Mouse (Mus musculus) hindbrain, postnatal 0 days (tissue): ENCODE measurements at regions not wholly inside any gene's neighbourhood (a gene's known extent, or its start where the extent isn't known, plus 50 kb on each side); places are given as distances from the start of the nearest gene placed in this dataset.

Experiments
- ATAC-seq: fragments of 200-750 bp; cut with Nextera tagmentation; 2 replicates; pipeline ENCODE4 v1.8.0; 2017; ENCODE audit warnings: mild to moderate bottlenecking, moderate TSS enrichment, moderate library complexity
- DNase-seq: peaks from one replicate; pipeline ENCODE4 v3.0.0-alpha.2; 2015; ENCODE audit warnings: low spot score
- H3K27ac ChIP-seq: fragments of 300-500 bp; sonication (generic); 2 replicates; pipeline ENCODE4 v1.5.1; 2014; ENCODE audit warnings: mild to moderate bottlenecking
- H3K27me3 ChIP-seq: fragments of 300-500 bp; sonication (generic); 2 replicates; pipeline ENCODE4 v1.6.1; 2014; ENCODE audit warnings: low read length, mixed read lengths; ENCODE audit not compliant: insufficient read depth
- H3K36me3 ChIP-seq: fragments of 300-500 bp; sonication (generic); 2 replicates; pipeline ENCODE4 v1.6.1; 2014; ENCODE audit warnings: low read length, mixed read lengths; ENCODE audit not compliant: insufficient read depth
- H3K4me1 ChIP-seq: fragments of 300-500 bp; sonication (generic); 2 replicates; pipeline ENCODE4 v1.6.1; 2014; ENCODE audit warnings: antibody characterized with exemption, low read length, mixed read lengths; ENCODE audit not compliant: insufficient read depth
- H3K4me2 ChIP-seq: fragments of 300-500 bp; sonication (generic); 2 replicates; pipeline ENCODE4 v1.6.1; 2014; ENCODE audit warnings: low read depth, mild to moderate bottlenecking, low read length, moderate library complexity, mixed read lengths
- H3K4me3 ChIP-seq: fragments of 300-500 bp; sonication (generic); 2 replicates; pipeline ENCODE4 v1.5.1; 2014; ENCODE audit warnings: low read length
- H3K9ac ChIP-seq: fragments of 300-500 bp; sonication (generic); replicated peaks from 2 replicates; pipeline ENCODE4 v1.6.1; 2014; ENCODE audit warnings: mild to moderate bottlenecking, low read length, moderate library complexity, mixed read lengths
- H3K9me3 ChIP-seq: fragments of 300-500 bp; sonication (generic); 2 replicates; pipeline ENCODE4 v1.6.1; 2016; ENCODE audit warnings: low read length, mixed read lengths
- CTCF ChIP-seq: IDR thresholded peaks from 2 replicates; pipeline ENCODE4 v1.5.1; 2016; ENCODE audit warnings: antibody characterized with exemption, control low read depth, low read depth
- WGBS: fragments of 180-500 bp; shearing (Covaris S2); extraction: QIAGEN DNeasy Blood & Tissue Kit; methylation state at CpG from one replicate; pipeline ENCODE4 v1.1.7; 2014; 5-methylcytosine and 5-hydroxymethylcytosine counted together

GRCm38 (mm10) chr16:53480664-53481063 lies 1026.8 kb upstream of the Alcam start:
- H3K27ac ChIP-seq: no peak overlapping the region
- no peak overlapping the region for H3K4me3 ChIP-seq
- ATAC-seq: no peak
- TF ChIP-seq CTCF: no peak
- no peaks in the 10 kb centered on the region for H3K4me1 ChIP-seq
- H3K27me3 ChIP-seq: no peaks in the 10 kb centered on the region
- DNase-seq: no peak
- H3K4me2 ChIP-seq: no peak overlapping the region
- no peaks in the 10 kb centered on the region for H3K36me3 ChIP-seq
- H3K9me3 ChIP-seq: no peaks in the 10 kb centered on the region
- H3K9ac ChIP-seq: no peak overlapping the region

GRCm38 (mm10) chr16:53439511-53439910 lies 985.6 kb upstream of the Alcam start:
- no peaks in the 10 kb centered on the region for H3K27me3 ChIP-seq
- no peak overlapping the region for H3K4me2 ChIP-seq
- ATAC-seq (no peak), DNase-seq (peak; percentile 24)
- no peak overlapping the region for H3K4me3 ChIP-seq
- H3K9me3 ChIP-seq: no peaks in the 10 kb centered on the region
- H3K27ac ChIP-seq: no peak overlapping the region
- H3K36me3 ChIP-seq: no peaks in the 10 kb centered on the region
- WGBS: 52% methylated on average over 4 of the region's 4 CpGs
- H3K4me1 ChIP-seq: no peaks in the 10 kb centered on the region
- TF ChIP-seq CTCF: no peak
- no peak overlapping the region for H3K9ac ChIP-seq

GRCm38 (mm10) chr16:53418416-53418815 lies 964.5 kb upstream of the Alcam start:
- Histone ChIP-seq H3K9me3 (no peaks in the 10 kb centered on the region), H3K4me1 (no peaks in the 10 kb centered on the region), H3K36me3 (no peaks in the 10 kb centered on the region), H3K9ac (no peak overlapping the region), H3K27ac (no peak overlapping the region), H3K4me3 (no peak overlapping the region), H3K4me2 (no peak overlapping the region), H3K27me3 (no peaks in the 10 kb centered on the region)
- DNase-seq (no peak), ATAC-seq (no peak)
- TF ChIP-seq CTCF: no peak
- whole genome bisulfite sequencing: 82% methylated on average over 2 of the region's 2 CpGs

- DNase-seq (peak; percentile 4), ATAC-seq (no peak)
- Histone ChIP-seq H3K4me3 (no peak overlapping the region), H3K9ac (no peak overlapping the region), H3K4me2 (no peak overlapping the region), H3K36me3 (no peaks in the 10 kb centered on the region), H3K9me3 (no peaks in the 10 kb centered on the region), H3K27me3 (no peaks in the 10 kb centered on the region), H3K4me1 (no peaks in the 10 kb centered on the region), H3K27ac (no peak overlapping the region)
- 75% methylated on average over 4 of the region's 4 CpGs for WGBS
- no peak for TF ChIP-seq CTCF
Observed at GRCm38 (mm10) chr16:53385176-53385575, 931.3 kb upstream of the Alcam start.

- H3K27ac ChIP-seq: no peak overlapping the region
- no peaks in the 10 kb centered on the region for H3K4me1 ChIP-seq
- ATAC-seq (no peak), DNase-seq (no peak)
- no peaks in the 10 kb centered on the region for H3K36me3 ChIP-seq
- H3K4me2 ChIP-seq: no peak overlapping the region
- no peaks in the 10 kb centered on the region for H3K27me3 ChIP-seq
- H3K4me3 ChIP-seq: no peak overlapping the region
- WGBS: 91% methylated on average over 3 of the region's 3 CpGs
- H3K9me3 ChIP-seq: no peaks in the 10 kb centered on the region
- no peak for TF ChIP-seq CTCF
- H3K9ac ChIP-seq: no peak overlapping the region
Observed at GRCm38 (mm10) chr16:53342153-53342552, 888.3 kb upstream of the Alcam start.

- Histone ChIP-seq H3K9ac (no peak overlapping the region), H3K9me3 (no peaks in the 10 kb centered on the region), H3K36me3 (no peaks in the 10 kb centered on the region), H3K27me3 (no peaks in the 10 kb centered on the region), H3K4me1 (no peaks in the 10 kb centered on the region), H3K4me2 (no peak overlapping the region), H3K4me3 (no peak overlapping the region), H3K27ac (no peak overlapping the region)
- no peak for TF ChIP-seq CTCF
- DNase-seq: no peak
- ATAC-seq: no peak
Observed at GRCm38 (mm10) chr16:53326353-53326752, 872.5 kb upstream of the Alcam start.

- DNase-seq (no peak), ATAC-seq (no peak)
- H3K36me3 ChIP-seq: no peaks in the 10 kb centered on the region
- no peaks in the 10 kb centered on the region for H3K4me1 ChIP-seq
- 82% methylated on average over 1 of the region's 1 CpGs for WGBS
- H3K9me3 ChIP-seq: no peaks in the 10 kb centered on the region
- no peak overlapping the region for H3K4me2 ChIP-seq
- H3K27ac ChIP-seq: no peak overlapping the region
- no peak overlapping the region for H3K9ac ChIP-seq
- TF ChIP-seq CTCF: no peak
- no peaks in the 10 kb centered on the region for H3K27me3 ChIP-seq
- no peak overlapping the region for H3K4me3 ChIP-seq
Observed at GRCm38 (mm10) chr16:53292081-53292480, 838.2 kb upstream of the Alcam start.
